Mouse (Mus musculus): ENCODE measurements around the gene Copz1.

DNA sequence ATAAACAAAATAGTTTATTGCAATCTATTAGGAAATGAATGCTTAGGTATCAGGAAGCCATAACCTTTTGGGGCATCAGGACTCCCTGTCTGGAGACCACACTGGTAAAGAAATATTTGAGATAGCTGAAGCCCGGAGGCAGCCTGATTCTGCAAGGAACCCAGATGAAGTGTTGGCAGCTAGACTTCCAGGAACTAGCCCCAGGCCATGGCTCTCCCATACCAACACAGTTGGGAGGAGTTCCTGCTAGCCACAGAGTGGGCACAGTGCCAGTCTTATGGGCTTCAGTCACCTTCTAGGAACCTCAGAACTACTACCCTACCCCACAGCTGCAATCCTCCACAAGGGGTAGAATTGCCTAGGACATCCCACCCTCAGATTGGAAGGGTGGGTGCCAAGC, 12.5 kb upstream of the Copz1 start:
- TF ChIP-seq HCFC1 (IDR thresholded peaks at IDR 0.05; ENCODE audit: low read depth, low read length) = no peak
- no peak for TF ChIP-seq CTCF (conservative IDR thresholded peaks at IDR 0.05 in 1 of 2, IDR thresholded peaks at IDR 0.05 in 1 of 2; ENCODE audit: low read depth in 2 of 2, low read length in 2 of 2)
- TF ChIP-seq MAX (IDR thresholded peaks at IDR 0.05; ENCODE audit: low read length) = no peak
- no peak for TF ChIP-seq RCOR1 (conservative IDR thresholded peaks at IDR 0.05; ENCODE audit: low read depth, low read length)
- no peak for TF ChIP-seq USF1 (IDR thresholded peaks at IDR 0.05; ENCODE audit: low read depth, low read length)
- TF ChIP-seq ZKSCAN1 (IDR thresholded peaks at IDR 0.05; ENCODE audit: borderline replicate concordance, low read depth, low read length) = no peak
- TF ChIP-seq TCF12 (IDR thresholded peaks at IDR 0.05; ENCODE audit: low read depth, low read length) = no peak
- no peak for TF ChIP-seq EP300 (IDR thresholded peaks at IDR 0.05; ENCODE audit: low read length)
